Mouse (Mus musculus) stomach, postnatal 0 days (tissue): ENCODE results near the gene Casc1. TPM values are rescaled to one million over a fixed set of nuclear protein-coding genes. Genes with fewer than 3 reads are reported as not detected.

ENCODE experiments used
- ATAC-seq: fragments of 200-750 bp; cut with Nextera tagmentation; 2 replicates; pipeline ENCODE4 v1.8.0; 2017; ENCODE audit not compliant: low FRiP score, low TSS enrichment
- DNase-seq: peaks from one replicate; pipeline ENCODE4 v3.0.0-alpha.2; 2016; ENCODE audit warnings: low spot score
- H3K27ac ChIP-seq: fragments of 300-500 bp; sonication (generic); replicated peaks from 2 replicates; pipeline ENCODE4 v1.5.1; 2014; ENCODE audit warnings: mild to moderate bottlenecking, control low read depth
- H3K27me3 ChIP-seq: fragments of 300-500 bp; sonication (generic); 2 replicates; pipeline ENCODE4 v1.6.1; 2014; ENCODE audit warnings: low read length; ENCODE audit not compliant: control insufficient read depth, insufficient read depth
- H3K36me3 ChIP-seq: fragments of 300-500 bp; sonication (generic); 2 replicates; pipeline ENCODE4 v1.6.1; 2014; ENCODE audit warnings: low read length, mixed read lengths; ENCODE audit not compliant: control insufficient read depth, insufficient read depth
- H3K4me1 ChIP-seq: fragments of 300-500 bp; sonication (generic); replicated peaks from 2 replicates; pipeline ENCODE4 v1.6.1; 2014; ENCODE audit warnings: antibody characterized with exemption; ENCODE audit not compliant: control insufficient read depth, insufficient read depth
- H3K4me2 ChIP-seq: fragments of 300-500 bp; sonication (generic); replicated peaks from 2 replicates; pipeline ENCODE4 v1.6.1; 2014; ENCODE audit warnings: low read depth, mild to moderate bottlenecking, control low read depth, moderate library complexity
- H3K4me3 ChIP-seq: fragments of 300-500 bp; sonication (generic); 2 replicates; pipeline ENCODE4 v1.5.1; 2014; ENCODE audit warnings: low read depth, low read length, control low read depth
- H3K9ac ChIP-seq: fragments of 300-500 bp; sonication (generic); 2 replicates; pipeline ENCODE4 v1.6.1; 2014; ENCODE audit warnings: mild to moderate bottlenecking, low read length, control low read depth, mixed read lengths
- H3K9me3 ChIP-seq: fragments of 300-500 bp; sonication (generic); 2 replicates; pipeline ENCODE4 v1.6.1; 2016; ENCODE audit warnings: low read length; ENCODE audit not compliant: control insufficient read depth
- CTCF ChIP-seq: IDR thresholded peaks from 2 replicates; pipeline ENCODE4 v1.5.1; 2016; ENCODE audit warnings: antibody characterized with exemption, low read depth, mild to moderate bottlenecking, moderate library complexity
- EP300 ChIP-seq: optimal IDR thresholded peaks from 2 replicates; pipeline ENCODE3; 2016; ENCODE audit warnings: antibody characterized with exemption
- WGBS: fragments of 180-500 bp; shearing (Covaris S2); extraction: QIAGEN DNeasy Blood & Tissue Kit; methylation state at CpG from one replicate; pipeline ENCODE4 v1.1.7; 2014; 5-methylcytosine and 5-hydroxymethylcytosine counted together
- polyA plus RNA-seq: library from polyadenylated mRNA; unstranded; fragments of >200 nt; fragmentation: Nextera tagmentation; extraction: Ambion mirVana; gene quantifications from 2 replicates; pipeline ENCODE4 v1.2.1, GENCODE M21; 2015

Casc1 gene
- polyA plus RNA-seq, 1 experiment from 2014 or later: 0.16 TPM

DNA sequence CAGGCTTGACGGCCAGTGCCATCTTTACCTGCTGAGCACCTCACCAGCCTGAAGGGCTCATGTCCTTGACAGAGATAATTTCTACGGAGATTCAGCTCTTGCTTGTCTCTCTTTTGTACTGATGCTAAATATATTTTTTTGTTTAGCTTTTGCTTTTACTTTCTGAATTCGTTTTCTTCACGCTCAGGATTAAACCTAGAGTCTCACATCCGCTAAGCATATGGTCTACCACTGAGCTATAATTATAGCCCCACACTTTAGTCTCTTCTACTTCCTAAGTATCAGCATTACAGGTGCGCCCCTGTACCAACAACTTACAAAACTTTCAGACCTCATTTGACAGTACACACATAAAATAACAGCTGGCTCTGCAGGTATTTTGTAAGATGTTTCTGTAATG, 24.6 kb upstream of the Casc1 start:
- no peak overlapping the region for H3K27ac ChIP-seq
- H3K4me1 ChIP-seq: no peaks in the 10 kb centered on the region
- no peak for DNase-seq
- H3K9ac ChIP-seq: no peak overlapping the region
- 88% methylated on average over 6 of the region's 6 CpGs for WGBS
- H3K27me3 ChIP-seq: no peaks in the 10 kb centered on the region
- H3K9me3 ChIP-seq: no peaks in the 10 kb centered on the region
- no peak overlapping the region for H3K4me2 ChIP-seq
- ATAC-seq: no peak
- no peaks in the 10 kb centered on the region; the same call in 1 of the 2 replicates for H3K36me3 ChIP-seq
- H3K4me3 ChIP-seq: no peak overlapping the region
- TF ChIP-seq EP300: no peak

DNA sequence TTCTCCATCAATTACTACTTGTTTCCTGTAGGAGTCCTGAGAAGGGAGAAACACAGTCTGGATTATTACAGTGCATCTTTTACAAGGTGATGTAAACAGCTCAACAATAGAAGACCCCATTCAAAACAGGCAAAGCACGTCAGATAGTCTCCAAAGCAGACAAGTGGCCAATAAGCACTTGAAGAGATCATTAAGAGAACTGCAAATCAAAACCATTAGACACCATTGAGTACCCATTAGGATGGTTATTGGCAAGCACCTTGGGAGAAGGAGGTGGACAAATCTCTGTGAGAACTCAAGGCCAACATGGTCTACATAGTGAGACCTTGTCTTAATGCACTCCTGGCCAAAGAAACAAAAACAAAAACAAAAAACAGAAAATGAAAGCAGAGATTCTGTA, 23.6 kb upstream of the Casc1 start:
- WGBS: 90% methylated on average over 1 of the region's 1 CpGs
- Histone ChIP-seq H3K4me2 (no peak overlapping the region), H3K36me3 (no peaks in the 10 kb centered on the region), H3K27me3 (no peaks in the 10 kb centered on the region), H3K27ac (no peak overlapping the region), H3K4me1 (no peaks in the 10 kb centered on the region), H3K9ac (no peak overlapping the region), H3K4me3 (no peak overlapping the region), H3K9me3 (no peaks in the 10 kb centered on the region)
- DNase-seq (no peak), ATAC-seq (no peak)
- no peak for TF ChIP-seq EP300
- no peak for TF ChIP-seq CTCF

DNA sequence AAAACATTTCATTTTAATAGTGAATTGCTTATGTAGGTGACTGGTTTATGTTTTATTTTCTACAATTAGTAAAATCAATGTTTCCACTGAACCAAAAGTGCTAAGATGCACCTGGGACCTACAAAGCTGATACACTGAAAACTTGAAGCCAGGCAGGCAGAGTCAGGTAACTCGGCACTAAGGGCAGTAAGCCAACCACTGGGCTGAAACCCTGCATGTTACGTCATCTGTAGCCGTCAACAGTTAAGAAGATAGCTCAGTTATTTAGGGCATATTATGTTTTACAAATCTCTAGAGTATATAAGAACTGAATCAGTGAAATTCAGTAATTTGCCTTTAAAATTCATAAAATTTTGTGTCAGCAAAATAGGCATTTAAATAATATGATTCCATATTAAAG, 15.5 kb upstream of the Casc1 start:
- no peak overlapping the region for H3K27ac ChIP-seq
- H3K27me3 ChIP-seq: no peaks in the 10 kb centered on the region
- H3K9me3 ChIP-seq: no peaks in the 10 kb centered on the region
- H3K36me3 ChIP-seq: no peaks in the 10 kb centered on the region
- TF ChIP-seq CTCF: no peak
- TF ChIP-seq EP300: no peak
- no peaks in the 10 kb centered on the region for H3K4me1 ChIP-seq
- ATAC-seq (no peak), DNase-seq (no peak)
- no peak overlapping the region for H3K4me3 ChIP-seq
- H3K9ac ChIP-seq: no peak overlapping the region
- H3K4me2 ChIP-seq: no peak overlapping the region
- 83% methylated on average over 3 of the region's 3 CpGs for WGBS

DNA sequence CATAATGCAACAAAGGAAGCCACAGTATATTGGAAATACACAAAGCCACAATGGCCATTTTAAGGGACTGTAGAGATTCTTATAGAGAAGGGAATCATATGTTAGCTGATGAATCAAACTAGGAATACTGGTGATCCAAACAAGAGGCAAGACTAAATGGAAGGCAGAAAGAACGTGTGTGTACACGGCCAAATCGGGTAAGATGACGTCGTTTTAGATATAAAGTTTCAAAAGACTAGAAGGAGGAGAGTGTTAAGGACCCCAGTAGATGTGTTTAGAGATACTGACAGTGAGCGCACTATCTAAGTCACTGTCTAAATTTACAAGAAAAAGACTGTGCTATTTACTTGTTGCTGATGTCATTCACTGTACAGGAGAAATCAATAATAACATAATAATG, 13.4 kb upstream of the Casc1 start:
- H3K36me3 ChIP-seq: peaks cover 2% of the 10 kb centered on the region; the same call in 1 of the 2 replicates
- H3K9me3 ChIP-seq: no peaks in the 10 kb centered on the region
- no peak for ATAC-seq
- no peak overlapping the region for H3K9ac ChIP-seq
- H3K4me3 ChIP-seq: no peak overlapping the region
- no peaks in the 10 kb centered on the region for H3K4me1 ChIP-seq
- no peaks in the 10 kb centered on the region for H3K27me3 ChIP-seq
- H3K4me2 ChIP-seq: no peak overlapping the region
- H3K27ac ChIP-seq: no peak overlapping the region
- WGBS: 89% methylated on average over 6 of the region's 6 CpGs
- no peak for TF ChIP-seq CTCF
- TF ChIP-seq EP300: no peak
- no peak for DNase-seq

- Histone ChIP-seq H3K27me3 (no peaks in the 10 kb centered on the region), H3K4me2 (no peak overlapping the region), H3K4me1 (no peaks in the 10 kb centered on the region), H3K9ac (no peak overlapping the region), H3K36me3 (peaks cover 4% of the 10 kb centered on the region; the same call in 1 of the 2 replicates), H3K4me3 (no peak overlapping the region), H3K27ac (no peak overlapping the region), H3K9me3 (no peaks in the 10 kb centered on the region)
- TF ChIP-seq EP300: no peak
- TF ChIP-seq CTCF: no peak
- WGBS: 83% methylated on average over 3 of the region's 3 CpGs
- DNase-seq (no peak), ATAC-seq (no peak)
Observed at GRCm38 (mm10) chr6:145215826-145216225, 5.0 kb upstream of the Casc1 start.

GRCm38 (mm10) chr6:145213916-145214315, 3.1 kb upstream of the Casc1 start:
- Histone ChIP-seq H3K4me1 (no peaks in the 10 kb centered on the region), H3K9ac (no peak overlapping the region), H3K4me3 (no peak overlapping the region), H3K27ac (no peak overlapping the region), H3K9me3 (no peaks in the 10 kb centered on the region), H3K4me2 (no peak overlapping the region), H3K36me3 (0 out of 2 replicates have a peak, but pooled peaks cover 2% of the 10 kb centered on the region), H3K27me3 (no peaks in the 10 kb centered on the region)
- DNase-seq (no peak), ATAC-seq (no peak)
- TF ChIP-seq EP300 (no peak), CTCF (no peak)
- WGBS: 63% methylated on average over 2 of the region's 2 CpGs
